8 mouse cellular contexts compared by ENCODE assay signal in the genomic region with DNA sequence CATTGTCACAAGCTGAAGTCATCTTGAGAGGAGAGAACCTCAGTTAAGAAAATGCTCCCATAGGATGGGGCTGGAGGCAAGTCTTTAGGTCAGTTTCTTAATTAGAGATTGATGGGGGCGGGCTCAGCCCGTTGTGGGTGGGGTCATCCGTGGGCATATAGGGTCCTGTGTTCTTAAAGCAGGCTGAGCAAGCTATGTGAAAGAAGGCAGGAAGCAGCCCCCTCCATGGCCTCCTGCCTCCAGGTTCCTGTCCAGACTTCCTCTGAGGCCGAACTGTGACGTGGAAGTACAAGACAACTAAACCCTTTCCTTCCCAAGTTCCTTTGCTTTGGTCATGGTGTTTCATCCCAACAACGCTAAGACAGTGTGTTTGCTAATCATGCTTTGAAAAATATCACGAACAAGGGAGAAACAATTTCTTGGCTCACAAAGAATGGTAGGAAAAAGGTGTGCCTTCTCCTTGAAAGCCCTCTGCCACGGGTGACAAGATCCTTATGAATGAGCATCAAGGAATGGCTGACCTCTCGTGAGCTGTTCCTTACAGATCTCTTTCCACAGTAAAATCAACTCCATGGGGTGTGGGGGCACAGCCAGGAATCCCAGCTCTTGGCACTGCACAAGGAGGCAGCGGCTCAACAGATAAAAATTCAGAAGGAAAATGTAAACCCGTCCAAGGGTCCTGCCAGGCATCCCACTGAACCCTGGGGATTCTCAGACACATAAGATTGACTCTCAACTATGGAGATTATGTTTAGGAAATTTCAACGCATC. TPM values are rescaled to one million over a fixed set of nuclear protein-coding genes. Genes with fewer than 3 reads are reported as not detected.
DNase-seq lines count a peak whose midpoint lies in the region; ATAC-seq and TF ChIP-seq lines count a peak whose summit lies in the region.

No protein-coding gene starts in this region.

- H3K9me3 ChIP-seq in hindbrain, embryonic 10.5 days, result no peaks in the 10 kb centered on the region
- H3K9me3 ChIP-seq in liver, embryonic 16.5 days (replicated peaks; ENCODE audit: control insufficient read depth, low read length), result no peaks in the 10 kb centered on the region
- H3K9me3 ChIP-seq in stomach, embryonic 16.5 days (replicated peaks; ENCODE audit: control insufficient read depth, low read length), result no peaks in the 10 kb centered on the region

- peak overlapping the region; percentile 88 for H3K9ac ChIP-seq in liver, embryonic 16.5 days (ENCODE audit: low read depth, low read length)
- H3K9ac ChIP-seq in stomach, embryonic 16.5 days (ENCODE audit: low read length), result peak overlapping the region; percentile 93

- H3K27me3 ChIP-seq in kidney, adult 2 months (replicated peaks; ENCODE audit: control insufficient read depth, insufficient read depth, low read length), result no peaks in the 10 kb centered on the region
- H3K27me3 ChIP-seq in hindbrain, embryonic 10.5 days (ENCODE audit: insufficient read depth, poor library complexity, severe bottlenecking), result no peaks in the 10 kb centered on the region
- no peaks in the 10 kb centered on the region for H3K27me3 ChIP-seq in liver, embryonic 16.5 days (ENCODE audit: control insufficient read depth, insufficient read depth, low read depth, low read length)
- no peaks in the 10 kb centered on the region for H3K27me3 ChIP-seq in stomach, embryonic 16.5 days (ENCODE audit: control insufficient read depth, insufficient read depth, low read length)

- DNase-seq in kidney, adult 2 months, result peak; percentile 36
- no peak for DNase-seq in kidney, adult 18-20 months
- peak; percentile 37 for DNase-seq in hindbrain, embryonic 10.5 days (ENCODE audit: low spot score)
- DNase-seq in layer of hippocampus, adult 18-20 months (ENCODE audit: low spot score in 2 of 2), result no peak

- no peak overlapping the region for H3K4me3 ChIP-seq in kidney, adult 2 months (ENCODE audit: insufficient read depth, low read depth, low read length)
- H3K4me3 ChIP-seq in bone marrow macrophage, adult 2 months (ENCODE audit: insufficient read depth, low read length), result peak overlapping the region; percentile 94
- H3K4me3 ChIP-seq in hindbrain, embryonic 10.5 days, result peak overlapping the region; percentile 97
- H3K4me3 ChIP-seq in liver, embryonic 16.5 days (ENCODE audit: low read depth, low read length), result peak overlapping the region; percentile 75
- peak overlapping the region; percentile 85 for H3K4me3 ChIP-seq in stomach, embryonic 16.5 days (replicated peaks; ENCODE audit: low read length)

- WGBS in kidney, adult 2 months, result 33% methylated on average over 12 of the region's 12 CpGs
- 26% methylated on average over 12 of the region's 12 CpGs for WGBS in hindbrain, embryonic 10.5 days
- 7% methylated on average over 12 of the region's 12 CpGs for WGBS in liver, embryonic 16.5 days (ENCODE audit: insufficient replicate concordance)
- 7% methylated on average over 12 of the region's 12 CpGs for WGBS in stomach, embryonic 16.5 days

- TF ChIP-seq POLR2A in kidney, adult 2 months (IDR thresholded peaks at IDR 0.05; ENCODE audit: low read depth, low read length), result no peak
- no peak for TF ChIP-seq POLR2A in bone marrow macrophage, adult 2 months (IDR thresholded peaks at IDR 0.05; ENCODE audit: borderline replicate concordance, low read depth, low read length)

- peak overlapping the region; percentile 74 for H3K4me2 ChIP-seq in liver, embryonic 16.5 days (ENCODE audit: low read depth, low read length)
- peak overlapping the region; percentile 84 for H3K4me2 ChIP-seq in stomach, embryonic 16.5 days (ENCODE audit: low read depth, low read length)

- no peaks in the 10 kb centered on the region for H3K4me1 ChIP-seq in kidney, adult 2 months (ENCODE audit: control insufficient read depth, insufficient read depth, low read length)
- peaks cover 7% of the 10 kb centered on the region for H3K4me1 ChIP-seq in bone marrow macrophage, adult 2 months (ENCODE audit: control insufficient read depth, insufficient read depth, low read length)
- H3K4me1 ChIP-seq in hindbrain, embryonic 10.5 days (replicated peaks), result peaks cover 49% of the 10 kb centered on the region
- H3K4me1 ChIP-seq in liver, embryonic 16.5 days (ENCODE audit: control insufficient read depth, low read depth, low read length), result peaks cover 29% of the 10 kb centered on the region
- peaks cover 26% of the 10 kb centered on the region for H3K4me1 ChIP-seq in stomach, embryonic 16.5 days (ENCODE audit: control insufficient read depth, insufficient read depth, low read length)

- H3K27ac ChIP-seq in kidney, adult 2 months (ENCODE audit: insufficient read depth, low read depth, low read length), result no peak overlapping the region
- peak overlapping the region; percentile 71 for H3K27ac ChIP-seq in bone marrow macrophage, adult 2 months (ENCODE audit: insufficient read depth, low read depth, low read length)
- peak overlapping the region; percentile 98 for H3K27ac ChIP-seq in hindbrain, embryonic 10.5 days
- peak overlapping the region; percentile 41; the same call in 1 of the 2 replicates for H3K27ac ChIP-seq in liver, embryonic 16.5 days (ENCODE audit: low read length)
- H3K27ac ChIP-seq in stomach, embryonic 16.5 days (ENCODE audit: low read length), result peak overlapping the region; percentile 94

- no peak for ATAC-seq in liver, embryonic 16.5 days (ENCODE audit: low read depth)
- ATAC-seq in stomach, embryonic 16.5 days (ENCODE audit: insufficient read depth, low FRiP score), result peak; percentile 20; the same call in 1 of the 2 replicates
- no peak for ATAC-seq in activated CD4-positive, CD25-positive, alpha-beta regulatory T cell, adult 4 months

- no peaks in the 10 kb centered on the region for H3K36me3 ChIP-seq in kidney, adult 2 months (ENCODE audit: control insufficient read depth, insufficient read depth, low read length)
- H3K36me3 ChIP-seq in hindbrain, embryonic 10.5 days, result peaks cover 49% of the 10 kb centered on the region
- H3K36me3 ChIP-seq in liver, embryonic 16.5 days (ENCODE audit: control insufficient read depth, insufficient read depth), result peaks cover 38% of the 10 kb centered on the region
- peaks cover 4% of the 10 kb centered on the region; the same call in 1 of the 2 replicates for H3K36me3 ChIP-seq in stomach, embryonic 16.5 days (ENCODE audit: control insufficient read depth, insufficient read depth, low read length)

- no peak for TF ChIP-seq CTCF in kidney, adult 2 months (conservative IDR thresholded peaks at IDR 0.05; ENCODE audit: insufficient read depth, insufficient read length, low read depth, low read length)
- no peak for TF ChIP-seq CTCF in bone marrow macrophage, adult 2 months (IDR thresholded peaks at IDR 0.05; ENCODE audit: low read depth, low read length)

RNA-seq across cellular contexts. Expression of gene Cdk1, which starts 1.5 kb away (rescaled TPM):
- polyA plus RNA-seq in kidney, adult 2 months (2012; rRNA removed), result 1.7 and 2.6 TPM in 2 replicates
- 86.3 and 92.4 TPM in 2 replicates for polyA plus RNA-seq in bone marrow macrophage, adult 2 months (2012; ENCODE audit: insufficient read depth, insufficient read length, missing spikeins)
- 410 and 491 TPM in 2 replicates for polyA plus RNA-seq in hindbrain, embryonic 10.5 days (2016; fragmentation: Nextera tagmentation; extraction: Ambion mirVana)
- 254 and 271 TPM in 2 replicates for polyA plus RNA-seq in liver, embryonic 16.5 days (2015; fragmentation: Nextera tagmentation; extraction: Ambion mirVana)
- 323 and 372 TPM in 2 replicates for polyA plus RNA-seq in stomach, embryonic 16.5 days (2015; fragmentation: Nextera tagmentation; extraction: Ambion mirVana)
- polyA plus RNA-seq in activated CD4-positive, CD25-positive, alpha-beta regulatory T cell, adult 4 months (2017; shearing (Covaris generic)), result 10 to 100 TPM; 38.3 to 42.9 TPM
- under 1 TPM in 1 of 2 experiments, not detected in 1; 0.25 TPM for total RNA-seq in layer of hippocampus, adult 18-20 months (2021)

RNA-seq across cellular contexts. Expression of gene Ank3, which starts 47.3 kb away (rescaled TPM):
- polyA plus RNA-seq in kidney, adult 2 months (2012; rRNA removed), result 37.3 and 39.1 TPM in 2 replicates
- polyA plus RNA-seq in bone marrow macrophage, adult 2 months (2012; ENCODE audit: insufficient read depth, insufficient read length, missing spikeins), result 0.91 and 1.5 TPM in 2 replicates
- polyA plus RNA-seq in hindbrain, embryonic 10.5 days (2016; fragmentation: Nextera tagmentation; extraction: Ambion mirVana), result 37.8 and 44.7 TPM in 2 replicates
- 12.1 and 14.0 TPM in 2 replicates for polyA plus RNA-seq in liver, embryonic 16.5 days (2015; fragmentation: Nextera tagmentation; extraction: Ambion mirVana)
- 37.7 TPM in 2 replicates for polyA plus RNA-seq in stomach, embryonic 16.5 days (2015; fragmentation: Nextera tagmentation; extraction: Ambion mirVana)
- 1 to 10 TPM in 1 of 2 experiments, under 1 TPM in 1; 0.05 to 1.3 TPM for polyA plus RNA-seq in activated CD4-positive, CD25-positive, alpha-beta regulatory T cell, adult 4 months (2017; shearing (Covaris generic))
- 100 to 1,000 TPM; 414 to 427 TPM for total RNA-seq in layer of hippocampus, adult 18-20 months (2021)

Comparison
In these comparisons a context has a peak if more than half of its experiments do, and no peak if none do; other contexts are left out.
1. DNase-seq: peak in kidney, adult 2 months (single experiment) and hindbrain, embryonic 10.5 days (single experiment); none in kidney, adult 18-20 months (single experiment) and layer of hippocampus, adult 18-20 months (0 of 2).
2. RNA of gene Cdk1, which starts 1.5 kb away (polyA plus RNA-seq): 410 to 491 TPM in hindbrain, embryonic 10.5 days, 323 to 372 TPM in stomach, embryonic 16.5 days, 254 to 271 TPM in liver, embryonic 16.5 days, 86.3 to 92.4 TPM in bone marrow macrophage, adult 2 months and 38.3 to 42.9 TPM in activated CD4-positive, CD25-positive, alpha-beta regulatory T cell, adult 4 months; 1.7 to 2.6 TPM in kidney, adult 2 months; every median in the first group is over 10 times any median in the second.